Mouse (Mus musculus): ENCODE measurements at regions not wholly inside any gene's neighbourhood (a gene's known extent, or its start where the extent isn't known, plus 50 kb on each side); places are given as distances from the start of the nearest gene placed in this dataset.

- TF ChIP-seq CTCF (IDR thresholded peaks at IDR 0.05; ENCODE audit: low read depth) (no peak), EP300 (IDR thresholded peaks at IDR 0.05; ENCODE audit: low read depth) (no peak)
Observed at GRCm38 (mm10) chr4:3083161-3084020, 83.7 kb upstream of the Vmn1r2 start.

All from heart, postnatal 0 days (tissue).